Mouse (Mus musculus): ENCODE data around the gene Six1.

GRCm38 (mm10) chr12:73045046-73045723 is 8.5 kb downstream of the Six1 start:
- TF ChIP-seq CTCF (IDR thresholded peaks at IDR 0.05; ENCODE audit: borderline replicate concordance, insufficient read depth, low read depth, low read length) (no peak), POLR2A (IDR thresholded peaks at IDR 0.05; ENCODE audit: borderline replicate concordance, insufficient read depth, low read length) (no peak)

Measured in cerebellum, adult 2 months (tissue).